Mouse (Mus musculus): Measurements from ENCODE around the gene Pspc1. TPM values are rescaled to one million over a fixed set of nuclear protein-coding genes. Genes with fewer than 3 reads are reported as not detected.

Gene Pspc1
- 9.2 and 11.7 TPM in 2 replicates for polyA plus RNA-seq (2015; fragmentation: Nextera tagmentation; extraction: Ambion mirVana)

GRCm38 (mm10) chr14:56778200-56778932, at the start of gene Pspc1:
Gene Pspc1 (minus strand): TSS chr14:56778316.
- TF ChIP-seq EP300 (IDR thresholded peaks at IDR 0.05) (no peak), CTCF (IDR thresholded peaks at IDR 0.05) (peak; percentile 5; the same call in 1 of the 2 replicates)
- Histone ChIP-seq H3K36me3 (ENCODE audit: insufficient read depth, low read length) (no peaks in the 10 kb centered on the region), H3K27ac (ENCODE audit: low read length) (peak within 1 kb of the TSS; percentile 96), H3K4me2 (replicated peaks; ENCODE audit: low read depth, low read length) (peak within 1 kb of the TSS; percentile 80), H3K9me3 (ENCODE audit: low read length) (no peaks in the 10 kb centered on the region), H3K9ac (replicated peaks; ENCODE audit: low read depth) (peak within 1 kb of the TSS; percentile 85), H3K27me3 (replicated peaks; ENCODE audit: insufficient read depth, low read length) (no peaks in the 10 kb centered on the region), H3K4me1 (ENCODE audit: insufficient read depth, low read depth, low read length) (no peaks in the 10 kb centered on the region), H3K4me3 (ENCODE audit: low read depth, low read length) (peak within 1 kb of the TSS; percentile 86)
- ATAC-seq (peak; percentile 98), DNase-seq (ENCODE audit: low spot score) (peak; percentile 98)
- WGBS, result under 1% methylated on average over 36 of the region's 36 CpGs

- TF ChIP-seq CTCF (IDR thresholded peaks at IDR 0.05) (peak; percentile 32; the same call in 1 of the 2 replicates), EP300 (IDR thresholded peaks at IDR 0.05) (no peak)
- ATAC-seq (no peak), DNase-seq (ENCODE audit: low spot score) (peak; percentile 16)
- H3K36me3 ChIP-seq (ENCODE audit: insufficient read depth, low read length), result no peaks in the 10 kb centered on the region
- no peak overlapping the region for H3K4me3 ChIP-seq (ENCODE audit: low read depth, low read length)
- H3K27me3 ChIP-seq (replicated peaks; ENCODE audit: insufficient read depth, low read length), result no peaks in the 10 kb centered on the region
- no peaks in the 10 kb centered on the region for H3K9me3 ChIP-seq (ENCODE audit: low read length)
- no peak overlapping the region for H3K9ac ChIP-seq (replicated peaks; ENCODE audit: low read depth)
- no peak overlapping the region for H3K4me2 ChIP-seq (replicated peaks; ENCODE audit: low read depth, low read length)
- no peak overlapping the region for H3K27ac ChIP-seq (ENCODE audit: low read length)
- H3K4me1 ChIP-seq (ENCODE audit: insufficient read depth, low read depth, low read length), result no peaks in the 10 kb centered on the region
Observed at GRCm38 (mm10) chr14:56824562-56824961, 46.4 kb upstream of the Pspc1 start.

GRCm38 (mm10) chr14:56817616-56818015, 39.5 kb upstream of the Pspc1 start:
- TF ChIP-seq EP300 (IDR thresholded peaks at IDR 0.05), result no peak
- no peak for TF ChIP-seq CTCF (IDR thresholded peaks at IDR 0.05)
- 18% methylated on average over 8 of the region's 11 CpGs for WGBS

GRCm38 (mm10) chr14:56817131-56817530, 39.0 kb upstream of the Pspc1 start:
- Histone ChIP-seq H3K27me3 (replicated peaks; ENCODE audit: insufficient read depth, low read length) (no peaks in the 10 kb centered on the region), H3K4me3 (ENCODE audit: low read depth, low read length) (no peak overlapping the region), H3K9me3 (ENCODE audit: low read length) (no peaks in the 10 kb centered on the region), H3K9ac (replicated peaks; ENCODE audit: low read depth) (no peak overlapping the region), H3K4me1 (ENCODE audit: insufficient read depth, low read depth, low read length) (peaks cover 3% of the 10 kb centered on the region; the same call in 1 of the 2 replicates), H3K27ac (ENCODE audit: low read length) (no peak overlapping the region), H3K4me2 (replicated peaks; ENCODE audit: low read depth, low read length) (peak overlapping the region; percentile 8; the same call in 1 of the 2 replicates), H3K36me3 (ENCODE audit: insufficient read depth, low read length) (no peaks in the 10 kb centered on the region)
- no peak for TF ChIP-seq EP300 (IDR thresholded peaks at IDR 0.05)
- TF ChIP-seq CTCF (IDR thresholded peaks at IDR 0.05), result no peak
- ATAC-seq (no peak), DNase-seq (ENCODE audit: low spot score) (peak; percentile 42)
- 43% methylated on average over 4 of the region's 4 CpGs for WGBS

More at GRCm38 (mm10) chr14:56817616-56818015, 39.5 kb upstream of the Pspc1 start:
- Histone ChIP-seq H3K9ac (replicated peaks; ENCODE audit: low read depth) (no peak overlapping the region), H3K4me2 (replicated peaks; ENCODE audit: low read depth, low read length) (peak overlapping the region; percentile 8), H3K27me3 (replicated peaks; ENCODE audit: insufficient read depth, low read length) (no peaks in the 10 kb centered on the region), H3K4me1 (ENCODE audit: insufficient read depth, low read depth, low read length) (peaks cover 3% of the 10 kb centered on the region; the same call in 1 of the 2 replicates), H3K9me3 (ENCODE audit: low read length) (no peaks in the 10 kb centered on the region), H3K27ac (ENCODE audit: low read length) (no peak overlapping the region), H3K36me3 (ENCODE audit: insufficient read depth, low read length) (no peaks in the 10 kb centered on the region), H3K4me3 (ENCODE audit: low read depth, low read length) (no peak overlapping the region)
- ATAC-seq (no peak), DNase-seq (ENCODE audit: low spot score) (peak; percentile 12)

GRCm38 (mm10) chr14:56816541-56816940, 38.4 kb upstream of the Pspc1 start:
- H3K4me1 ChIP-seq (ENCODE audit: insufficient read depth, low read depth, low read length), result peaks cover 3% of the 10 kb centered on the region; the same call in 1 of the 2 replicates
- H3K9me3 ChIP-seq (ENCODE audit: low read length), result no peaks in the 10 kb centered on the region
- no peak overlapping the region for H3K9ac ChIP-seq (replicated peaks; ENCODE audit: low read depth)
- no peak overlapping the region for H3K4me2 ChIP-seq (replicated peaks; ENCODE audit: low read depth, low read length)
- no peaks in the 10 kb centered on the region for H3K36me3 ChIP-seq (ENCODE audit: insufficient read depth, low read length)
- ATAC-seq (no peak), DNase-seq (ENCODE audit: low spot score) (no peak)
- no peaks in the 10 kb centered on the region for H3K27me3 ChIP-seq (replicated peaks; ENCODE audit: insufficient read depth, low read length)
- H3K4me3 ChIP-seq (ENCODE audit: low read depth, low read length), result no peak overlapping the region
- TF ChIP-seq EP300 (IDR thresholded peaks at IDR 0.05) (no peak), CTCF (IDR thresholded peaks at IDR 0.05) (no peak)
- no peak overlapping the region for H3K27ac ChIP-seq (ENCODE audit: low read length)
- WGBS, result 88% methylated on average over 4 of the region's 4 CpGs

GRCm38 (mm10) chr14:56812520-56813036, 34.5 kb upstream of the Pspc1 start:
- WGBS, result under 1% methylated on average over 29 of the region's 35 CpGs
- ATAC-seq (peak; percentile 20), DNase-seq (ENCODE audit: low spot score) (peak; percentile 94)
- Histone ChIP-seq H3K9me3 (ENCODE audit: low read length) (no peaks in the 10 kb centered on the region), H3K4me2 (replicated peaks; ENCODE audit: low read depth, low read length) (peak overlapping the region; percentile 65), H3K27ac (ENCODE audit: low read length) (peak overlapping the region; percentile 94), H3K36me3 (ENCODE audit: insufficient read depth, low read length) (no peaks in the 10 kb centered on the region), H3K27me3 (replicated peaks; ENCODE audit: insufficient read depth, low read length) (no peaks in the 10 kb centered on the region), H3K4me1 (ENCODE audit: insufficient read depth, low read depth, low read length) (peaks cover 3% of the 10 kb centered on the region; the same call in 1 of the 2 replicates), H3K4me3 (ENCODE audit: low read depth, low read length) (peak overlapping the region; percentile 50), H3K9ac (replicated peaks; ENCODE audit: low read depth) (peak overlapping the region; percentile 80)
- TF ChIP-seq EP300 (IDR thresholded peaks at IDR 0.05) (no peak), CTCF (IDR thresholded peaks at IDR 0.05) (peak; percentile 78)
